Mouse (Mus musculus) adrenal gland, adult 8-10 months (tissue): ENCODE results near the gene BC067074. TPM values are rescaled to one million over a fixed set of nuclear protein-coding genes. Genes with fewer than 3 reads are reported as not detected.
"Not testable (repeated sequence)": the region's sequence is repeated elsewhere in the genome, so short reads cannot be mapped to it uniquely, and the experiment has no call there.

Experiments
- DNase-seq: peaks from one replicate; pipeline ENCODE4 v3.0.0; 2022
- total RNA-seq, 4 experiments: library from RNA; stranded (reverse); gene quantifications; 2 replicates each; pipeline ENCODE4 v1.2.4; 2022

Gene BC067074
- 1 to 10 TPM in 1 of 4 experiments, under 1 TPM in 3; 0.77 to 1.6 (median 0.87) TPM for total RNA-seq

DNA sequence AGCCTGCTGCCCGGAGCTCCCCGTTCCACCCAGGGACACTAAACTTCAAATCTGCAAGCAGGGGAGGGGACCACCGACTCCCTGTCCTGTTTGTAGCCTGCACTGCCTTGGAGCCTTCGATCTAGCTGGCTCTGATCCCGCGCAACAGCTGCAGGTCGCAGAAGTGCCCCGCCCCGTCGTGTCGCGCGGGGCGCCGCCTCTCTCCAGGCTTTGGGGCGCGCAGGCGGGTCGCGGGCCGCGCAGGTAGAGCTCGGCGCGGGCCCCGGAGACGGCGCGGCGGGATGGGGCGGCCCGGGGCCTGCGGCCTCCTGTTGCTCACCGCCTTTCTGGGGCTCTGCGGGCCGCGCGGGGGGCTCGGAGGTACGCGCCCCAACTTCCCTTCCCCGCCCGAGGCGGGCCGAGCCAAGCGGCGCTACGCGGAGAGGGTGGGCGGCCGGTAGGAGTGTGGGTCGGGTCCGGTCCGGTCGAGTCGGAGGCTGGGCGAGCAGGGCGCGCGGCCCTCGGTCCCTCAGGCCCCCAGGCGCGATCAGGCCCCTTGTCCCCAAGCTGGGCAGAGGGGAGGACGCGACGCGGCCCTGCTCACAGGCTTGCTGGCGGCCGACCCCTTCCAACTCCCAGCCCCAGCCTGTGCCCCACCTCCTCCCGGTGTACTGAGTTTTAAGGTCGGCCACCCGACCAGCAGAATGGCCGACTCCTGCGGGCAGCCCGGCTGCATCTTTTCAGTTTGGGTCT is at the start of gene BC067074:
TSS of gene BC067074 (plus strand) at position 185 of the 732 bp plus-strand sequence.
- no peak for DNase-seq

DNA sequence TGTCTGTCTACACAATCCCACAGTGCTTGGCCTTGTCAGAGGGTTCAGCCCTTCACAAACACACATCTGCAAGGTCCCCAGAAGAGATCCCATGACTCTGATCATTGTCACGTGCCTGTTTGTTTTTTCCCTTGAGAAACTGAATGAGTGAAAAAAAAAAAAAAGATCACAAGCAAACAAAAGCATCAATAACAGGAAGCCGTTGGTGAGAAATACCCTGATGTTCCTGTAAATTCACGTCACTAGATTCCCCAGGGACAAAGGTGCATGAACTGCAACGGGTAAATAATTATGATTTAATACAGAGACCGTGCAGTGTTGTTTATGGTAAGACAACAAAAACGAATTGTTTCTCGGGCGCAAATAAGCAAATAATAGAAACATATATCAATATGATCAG is 47.9 kb upstream of the BC067074 start:
- no peak for DNase-seq

- not testable (repeated sequence) for DNase-seq
Measured at GRCm38 (mm10) chr13:113252580-113252979, 40.4 kb upstream of the BC067074 start.

GRCm38 (mm10) chr13:113256766-113257165 is 36.2 kb upstream of the BC067074 start:
- no peak for DNase-seq

GRCm38 (mm10) chr13:113257190-113257589 is 35.8 kb upstream of the BC067074 start:
- no peak for DNase-seq

DNA sequence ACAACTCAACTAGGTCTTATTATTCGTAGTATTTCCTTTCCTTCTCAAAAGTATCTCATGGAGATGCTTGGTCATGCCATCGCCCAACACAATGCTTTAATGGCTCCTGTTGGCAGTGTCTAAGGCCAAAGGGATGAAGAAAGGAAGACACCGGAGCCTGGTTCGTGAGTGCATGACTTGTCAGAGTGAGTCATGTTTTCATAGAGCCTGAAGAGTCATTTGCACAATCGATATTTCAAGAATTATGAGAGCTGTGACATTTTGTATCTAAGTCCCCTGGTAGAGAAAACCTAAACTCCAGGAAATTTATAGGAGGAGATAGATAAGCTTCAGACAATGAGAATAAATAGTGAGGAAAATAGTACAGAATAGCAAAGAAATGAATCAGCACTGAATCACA is 33.7 kb upstream of the BC067074 start:
- DNase-seq: no peak

GRCm38 (mm10) chr13:113262822-113263221 is 30.1 kb upstream of the BC067074 start:
- DNase-seq: no peak

GRCm38 (mm10) chr13:113265257-113265656 is 27.7 kb upstream of the BC067074 start:
- no peak for DNase-seq

DNA sequence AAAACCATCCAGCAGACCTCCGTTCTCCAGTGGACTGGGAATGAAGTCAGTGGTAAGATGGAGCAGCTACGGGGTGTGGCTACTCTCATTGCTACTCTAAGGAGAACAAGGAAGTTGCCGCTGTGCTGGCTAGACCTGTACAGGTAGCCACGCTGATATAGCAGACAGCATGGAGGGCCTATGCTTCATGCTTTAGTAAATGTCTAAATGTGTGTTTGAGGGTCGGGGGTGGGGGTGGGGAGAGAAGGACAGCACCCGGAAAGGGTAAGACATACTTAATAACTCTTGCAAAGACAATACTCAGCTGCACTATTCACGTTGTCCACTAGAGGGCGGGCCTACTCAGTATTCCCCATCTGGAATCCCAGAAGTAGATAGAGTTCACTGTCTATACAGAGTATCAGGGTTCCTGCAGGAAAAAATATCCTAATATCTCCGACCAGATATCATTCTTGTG is 26.4 kb upstream of the BC067074 start:
- peak; percentile 38 for DNase-seq

DNA sequence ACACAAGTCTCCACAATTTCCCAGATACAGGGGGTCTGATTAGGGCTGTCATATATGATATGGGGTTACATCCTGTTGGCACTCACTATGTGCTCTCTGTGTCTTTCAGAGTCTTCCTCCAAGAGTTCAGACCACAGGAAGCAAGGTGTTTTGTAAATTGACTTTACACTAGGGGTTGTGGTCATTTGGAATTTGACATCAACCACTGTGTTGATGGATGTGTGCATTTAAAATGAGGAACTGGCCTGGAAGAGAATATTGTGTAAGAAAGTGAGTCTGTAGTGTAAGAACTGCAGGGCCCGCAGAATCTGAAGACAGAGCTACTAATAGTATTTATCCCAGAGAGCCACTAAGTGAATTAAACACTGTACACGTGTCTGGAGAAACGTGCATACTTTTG is 25.8 kb upstream of the BC067074 start:
- no peak for DNase-seq

DNA sequence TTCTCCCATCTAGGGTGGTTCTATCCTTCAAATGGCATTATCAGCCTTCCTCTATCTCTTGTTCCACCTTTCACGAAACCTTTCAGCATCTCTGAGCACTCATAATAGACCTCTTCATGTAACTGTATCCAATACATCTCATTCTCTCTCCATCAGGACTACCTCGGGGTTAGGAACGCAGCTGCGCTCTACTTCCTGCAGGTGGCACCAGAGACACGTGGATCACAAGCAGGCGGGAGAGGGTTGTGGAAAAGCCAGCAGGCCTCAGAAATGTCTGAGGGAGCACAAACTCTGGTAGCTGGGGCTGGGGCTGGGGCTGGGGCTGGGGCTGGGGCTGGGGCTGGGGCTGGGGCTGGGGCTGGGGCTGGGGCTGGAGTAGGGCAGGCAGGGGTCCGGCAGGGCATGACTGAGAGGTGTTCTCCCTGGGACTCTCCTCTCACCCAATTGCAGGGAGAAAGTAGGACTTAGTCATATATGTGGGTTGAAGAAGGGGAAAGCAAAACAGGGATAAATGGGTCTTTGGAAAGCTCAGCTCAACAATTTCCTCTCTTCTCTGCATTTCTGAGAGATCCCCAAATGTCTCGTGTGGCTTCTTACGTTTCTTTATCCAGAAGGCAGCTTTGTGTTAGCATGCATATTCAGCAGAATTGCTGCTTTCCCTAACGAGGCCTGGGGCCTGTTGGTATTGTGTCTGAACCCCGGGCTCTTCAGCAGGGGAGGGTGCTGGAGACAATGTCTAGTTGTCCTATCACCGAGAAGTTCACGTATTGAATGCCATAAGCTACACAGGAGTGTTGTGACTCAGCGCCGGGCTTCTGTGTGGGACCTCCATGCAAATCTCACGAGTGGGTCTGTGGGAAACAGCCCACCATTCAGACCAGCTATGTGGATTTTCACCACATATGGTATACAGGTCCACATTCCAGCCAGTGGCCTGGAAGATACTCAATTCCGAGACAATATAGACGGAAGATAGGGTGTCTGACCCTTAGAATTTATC is 22.9 kb upstream of the BC067074 start:
- peak; percentile 60 for DNase-seq

- no peak for DNase-seq
Measured at GRCm38 (mm10) chr13:113271189-113271588, 21.8 kb upstream of the BC067074 start.

DNA sequence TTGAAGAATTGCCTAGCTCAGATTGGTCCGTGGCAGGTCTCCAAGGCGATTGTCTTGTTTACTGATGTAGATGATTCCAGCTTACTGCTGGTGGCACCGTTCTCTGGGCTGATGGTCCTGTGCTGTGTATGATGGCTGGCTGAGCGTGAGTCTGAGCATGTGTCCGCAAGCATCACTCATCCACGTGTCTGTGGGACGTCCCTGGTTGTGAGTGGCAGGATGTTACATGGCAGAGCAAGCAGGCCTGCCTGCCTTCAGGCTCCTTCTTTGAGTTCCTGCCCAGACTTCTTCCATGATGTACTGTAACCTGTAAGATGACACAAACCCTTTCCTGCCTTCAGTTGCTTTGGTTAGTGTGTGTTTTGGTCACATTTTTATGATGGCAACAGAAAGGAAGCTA is 5.8 kb upstream of the BC067074 start:
- no peak for DNase-seq

- DNase-seq: no peak
Measured at GRCm38 (mm10) chr13:113288210-113289197, 4.5 kb upstream of the BC067074 start.

- no peak for DNase-seq
Measured at GRCm38 (mm10) chr13:113289760-113290159, 3.2 kb upstream of the BC067074 start.

GRCm38 (mm10) chr13:113292001-113292400 is 958 bp upstream of the BC067074 start:
- no peak for DNase-seq

GRCm38 (mm10) chr13:113293707-113294432 is 911 bp downstream of the BC067074 start:
- DNase-seq: no peak

- no peak for DNase-seq
Measured at GRCm38 (mm10) chr13:113295817-113296485, 3.0 kb downstream of the BC067074 start.

DNA sequence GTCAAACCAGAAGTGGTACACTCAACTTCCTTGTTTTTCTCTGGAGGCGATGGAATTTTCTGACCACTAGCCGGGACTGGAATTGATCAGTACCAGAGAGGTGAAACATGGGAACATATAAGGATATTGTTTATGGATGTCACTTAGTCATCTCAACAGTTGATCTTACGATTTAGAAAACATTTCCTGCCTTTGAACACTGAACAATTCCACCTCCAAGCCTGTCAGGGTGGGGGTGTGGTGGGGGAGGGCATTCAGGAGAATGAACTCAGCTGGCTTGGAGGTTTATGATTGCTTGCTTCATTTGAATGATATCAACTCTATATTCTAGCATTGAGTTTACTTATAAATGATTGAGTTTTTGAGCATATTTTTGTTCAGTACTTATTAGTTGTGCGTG is 13.6 kb downstream of the BC067074 start:
- no peak for DNase-seq

DNA sequence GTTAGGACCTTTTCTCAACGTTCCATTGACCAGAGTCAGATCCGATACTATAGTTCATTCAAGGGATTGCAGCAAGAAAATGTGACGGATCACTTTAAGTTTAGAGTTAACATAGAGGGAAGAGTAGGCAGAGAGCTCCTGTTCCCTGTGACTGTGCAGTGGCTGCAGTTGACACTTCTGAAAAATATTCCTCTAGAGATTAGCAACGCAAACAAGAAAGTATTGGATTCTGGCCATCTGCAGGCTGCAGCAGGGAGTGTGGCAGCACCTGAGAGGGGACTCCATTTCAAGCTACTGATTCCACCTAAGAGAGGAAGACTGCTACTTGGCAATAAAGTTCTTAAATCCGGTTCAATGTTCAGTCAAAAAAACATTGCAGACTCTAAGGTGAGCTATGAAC is 26.6 kb downstream of the BC067074 start:
- no peak for DNase-seq

GRCm38 (mm10) chr13:113321972-113322371 is 29.0 kb downstream of the BC067074 start:
- DNase-seq: no peak
